Mouse (Mus musculus): Measurements from ENCODE around the gene Trappc1. TPM values are rescaled to one million over a fixed set of nuclear protein-coding genes. Genes with fewer than 3 reads are reported as not detected.

Gene Trappc1
- 173 and 182 TPM in 2 replicates for polyA plus RNA-seq (2015; fragmentation: Nextera tagmentation; extraction: Ambion mirVana)

DNA sequence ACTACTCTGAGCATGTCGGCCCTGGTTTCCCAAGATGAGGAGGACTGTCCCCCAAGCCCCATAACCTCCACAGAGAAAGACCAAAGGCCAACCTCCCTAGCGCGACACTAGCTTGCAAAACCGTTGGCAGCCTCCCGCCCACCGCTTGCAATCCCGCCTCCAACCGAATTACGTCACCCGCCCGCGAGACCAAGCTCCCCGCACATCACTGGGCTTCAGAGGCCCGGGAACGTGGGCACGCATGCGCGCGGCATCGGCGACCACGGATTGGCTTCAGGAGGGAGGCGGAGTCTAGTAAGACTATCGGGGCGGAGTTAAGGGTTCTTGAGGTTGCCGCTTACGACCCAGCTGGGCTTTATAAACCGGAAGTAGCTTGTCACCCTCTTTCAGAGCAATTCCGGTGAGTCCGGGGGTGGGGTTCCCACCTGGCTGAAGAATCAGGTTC, at the start of gene Trappc1, which contains the start of gene Cntrob:
Gene Trappc1, plus strand, starts transcription at position 314 of the 445 bp plus-strand sequence.
Gene Cntrob, minus strand, starts transcription at position 109 of the 445 bp plus-strand sequence.
- Histone ChIP-seq H3K4me3 (ENCODE audit: low read depth, low read length) (peak within 1 kb of the TSS; percentile 66), H3K36me3 (ENCODE audit: control insufficient read depth, insufficient read depth) (peaks cover 18% of the 10 kb centered on the region), H3K4me1 (replicated peaks; ENCODE audit: control insufficient read depth, insufficient read depth, low read length) (0 out of 2 replicates have a peak, but pooled peaks cover 2% of the 10 kb centered on the region), H3K27me3 (replicated peaks; ENCODE audit: control insufficient read depth, insufficient read depth, low read length) (peaks cover 5% of the 10 kb centered on the region; the same call in 1 of the 2 replicates), H3K9me3 (ENCODE audit: control insufficient read depth) (no peaks in the 10 kb centered on the region), H3K27ac (ENCODE audit: low read depth, low read length) (peak within 1 kb of the TSS; percentile 84), H3K9ac (ENCODE audit: low read depth, low read length) (peak within 1 kb of the TSS; percentile 68), H3K4me2 (replicated peaks; ENCODE audit: low read depth) (peak within 1 kb of the TSS; percentile 76)
- ATAC-seq: peak; percentile 94
- under 1% methylated on average over 30 of the region's 30 CpGs for WGBS
- 0 out of 2 replicates have a peak, but pooled peaks have one; percentile 2 for TF ChIP-seq CTCF (IDR thresholded peaks at IDR 0.05; ENCODE audit: low read depth)

DNA sequence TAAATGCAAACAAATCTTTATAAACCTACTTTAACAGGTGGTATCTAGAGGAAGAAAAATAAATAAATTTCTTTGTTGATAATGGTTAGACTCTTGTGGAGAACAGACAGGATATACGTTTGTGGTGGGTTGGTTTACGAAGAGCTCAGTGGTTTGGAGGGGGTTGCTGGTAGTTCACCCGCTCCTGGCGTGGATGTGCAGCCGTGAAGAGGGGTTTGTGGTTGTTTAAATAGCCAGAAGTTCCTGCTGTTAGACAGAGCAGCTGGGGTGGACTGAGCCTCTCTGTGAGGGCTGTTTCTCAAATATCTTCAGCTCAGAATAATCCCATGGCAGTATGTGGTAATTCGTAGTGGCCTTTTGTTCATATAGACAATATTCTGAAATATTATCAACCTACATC, 48.1 kb upstream of the Trappc1 start:
- Histone ChIP-seq H3K4me3 (ENCODE audit: low read depth, low read length) (no peak overlapping the region), H3K9me3 (ENCODE audit: control insufficient read depth) (no peaks in the 10 kb centered on the region), H3K4me1 (replicated peaks; ENCODE audit: control insufficient read depth, insufficient read depth, low read length) (no peaks in the 10 kb centered on the region), H3K36me3 (ENCODE audit: control insufficient read depth, insufficient read depth) (no peaks in the 10 kb centered on the region), H3K27me3 (replicated peaks; ENCODE audit: control insufficient read depth, insufficient read depth, low read length) (no peaks in the 10 kb centered on the region), H3K4me2 (replicated peaks; ENCODE audit: low read depth) (no peak overlapping the region), H3K9ac (ENCODE audit: low read depth, low read length) (no peak overlapping the region), H3K27ac (ENCODE audit: low read depth, low read length) (no peak overlapping the region)
- no peak for TF ChIP-seq CTCF (IDR thresholded peaks at IDR 0.05; ENCODE audit: low read depth)
- 75% methylated on average over 6 of the region's 6 CpGs for WGBS
- no peak for ATAC-seq

DNA sequence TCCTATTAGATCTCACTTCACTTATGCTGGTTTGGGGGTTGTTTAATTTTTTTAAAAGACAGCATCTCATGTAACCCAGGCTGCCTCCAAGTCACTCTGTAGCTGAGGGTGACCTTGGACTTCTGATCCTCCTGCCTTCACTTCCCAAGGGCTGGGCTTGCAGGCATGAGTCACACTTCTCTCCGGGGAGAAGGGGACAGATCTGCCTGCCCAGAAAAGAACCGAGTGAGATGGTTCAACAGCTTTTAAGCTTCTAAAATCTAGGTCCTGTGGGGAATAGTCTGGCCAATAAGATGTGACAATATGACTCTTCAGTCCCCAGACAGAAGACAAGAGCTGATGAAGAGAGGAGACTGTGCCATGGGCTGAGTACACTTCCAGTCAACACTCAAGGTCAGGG, 47.7 kb upstream of the Trappc1 start:
- ATAC-seq: no peak
- H3K4me1 ChIP-seq (replicated peaks; ENCODE audit: control insufficient read depth, insufficient read depth, low read length): no peaks in the 10 kb centered on the region
- H3K9ac ChIP-seq (ENCODE audit: low read depth, low read length): no peak overlapping the region
- H3K27me3 ChIP-seq (replicated peaks; ENCODE audit: control insufficient read depth, insufficient read depth, low read length): no peaks in the 10 kb centered on the region
- no peak overlapping the region for H3K4me3 ChIP-seq (ENCODE audit: low read depth, low read length)
- H3K4me2 ChIP-seq (replicated peaks; ENCODE audit: low read depth): no peak overlapping the region
- no peak for TF ChIP-seq CTCF (IDR thresholded peaks at IDR 0.05; ENCODE audit: low read depth)
- 16% methylated on average over 2 of the region's 2 CpGs for WGBS
- H3K27ac ChIP-seq (ENCODE audit: low read depth, low read length): no peak overlapping the region
- no peaks in the 10 kb centered on the region for H3K36me3 ChIP-seq (ENCODE audit: control insufficient read depth, insufficient read depth)
- no peaks in the 10 kb centered on the region for H3K9me3 ChIP-seq (ENCODE audit: control insufficient read depth)

DNA sequence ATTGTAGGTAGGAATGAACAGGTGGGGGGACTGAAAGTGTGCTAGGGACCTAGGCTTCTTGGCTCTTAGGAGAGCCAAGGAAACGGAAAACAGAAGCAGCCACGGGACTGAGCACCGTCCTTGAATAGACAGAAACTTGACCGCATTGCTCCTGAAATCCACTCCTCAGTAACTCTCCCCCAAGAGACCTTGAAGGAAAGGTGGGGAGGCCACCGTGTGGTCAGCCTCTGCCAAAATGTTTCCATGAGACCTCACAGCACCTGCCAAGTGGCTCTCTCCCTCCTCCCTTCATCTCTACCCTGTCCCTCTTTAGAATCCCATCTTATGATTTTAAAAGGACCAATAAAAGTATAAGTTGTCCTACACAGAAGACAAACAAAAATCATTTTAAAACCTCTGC, 46.5 kb upstream of the Trappc1 start:
- Histone ChIP-seq H3K27ac (ENCODE audit: low read depth, low read length) (no peak overlapping the region), H3K4me3 (ENCODE audit: low read depth, low read length) (no peak overlapping the region), H3K4me2 (replicated peaks; ENCODE audit: low read depth) (no peak overlapping the region), H3K4me1 (replicated peaks; ENCODE audit: control insufficient read depth, insufficient read depth, low read length) (no peaks in the 10 kb centered on the region), H3K9me3 (ENCODE audit: control insufficient read depth) (no peaks in the 10 kb centered on the region), H3K27me3 (replicated peaks; ENCODE audit: control insufficient read depth, insufficient read depth, low read length) (no peaks in the 10 kb centered on the region), H3K9ac (ENCODE audit: low read depth, low read length) (no peak overlapping the region), H3K36me3 (ENCODE audit: control insufficient read depth, insufficient read depth) (no peaks in the 10 kb centered on the region)
- WGBS: 70% methylated on average over 5 of the region's 5 CpGs
- no peak for ATAC-seq
- no peak for TF ChIP-seq CTCF (IDR thresholded peaks at IDR 0.05; ENCODE audit: low read depth)

DNA sequence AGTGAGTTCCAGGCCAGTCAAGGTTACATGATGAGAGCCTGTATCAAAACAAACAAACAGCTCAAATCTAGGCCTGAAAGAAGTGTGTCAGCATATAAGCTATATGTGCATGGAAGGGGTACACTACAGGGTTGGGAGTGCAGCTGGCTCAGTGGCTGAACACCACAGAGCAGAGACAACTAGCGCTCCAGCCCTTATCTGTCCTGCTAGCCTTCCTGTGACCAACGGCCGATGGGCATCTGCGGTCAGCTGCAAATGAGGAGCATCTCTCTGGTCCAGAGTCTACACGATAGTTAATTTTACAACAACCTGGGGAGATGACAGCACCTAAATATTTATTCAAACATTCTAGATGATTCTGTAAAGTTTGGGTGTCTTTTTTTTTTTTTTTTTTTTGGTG, 32.7 kb upstream of the Trappc1 start:
- H3K4me1 ChIP-seq (replicated peaks; ENCODE audit: control insufficient read depth, insufficient read depth, low read length): no peaks in the 10 kb centered on the region
- H3K9ac ChIP-seq (ENCODE audit: low read depth, low read length): no peak overlapping the region
- H3K9me3 ChIP-seq (ENCODE audit: control insufficient read depth): no peaks in the 10 kb centered on the region
- H3K4me2 ChIP-seq (replicated peaks; ENCODE audit: low read depth): no peak overlapping the region
- no peak for ATAC-seq
- H3K27ac ChIP-seq (ENCODE audit: low read depth, low read length): no peak overlapping the region
- H3K4me3 ChIP-seq (ENCODE audit: low read depth, low read length): no peak overlapping the region
- H3K36me3 ChIP-seq (ENCODE audit: control insufficient read depth, insufficient read depth): no peaks in the 10 kb centered on the region
- no peaks in the 10 kb centered on the region for H3K27me3 ChIP-seq (replicated peaks; ENCODE audit: control insufficient read depth, insufficient read depth, low read length)
- WGBS: 87% methylated on average over 5 of the region's 5 CpGs
- TF ChIP-seq CTCF (IDR thresholded peaks at IDR 0.05; ENCODE audit: low read depth): no peak

DNA sequence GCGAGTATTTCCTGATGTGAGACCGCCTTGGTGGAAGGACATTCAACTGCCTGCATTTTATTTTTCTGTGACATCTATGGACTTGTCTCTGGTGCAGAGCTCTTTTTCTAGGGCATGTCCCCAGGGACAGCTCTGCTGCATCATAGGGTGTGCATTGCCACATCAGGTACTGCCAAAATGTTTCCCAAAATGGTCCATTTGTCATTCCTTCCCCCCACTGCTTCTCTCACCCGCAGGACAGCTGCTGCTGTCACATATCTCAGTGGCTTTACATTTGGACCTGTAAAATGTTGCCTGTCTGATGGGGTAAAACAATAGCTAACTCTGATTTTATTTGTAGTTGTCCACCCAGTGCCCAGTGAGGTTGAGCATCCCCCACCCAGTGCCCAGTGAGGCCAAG, 28.5 kb upstream of the Trappc1 start:
- no peak overlapping the region for H3K4me3 ChIP-seq (ENCODE audit: low read depth, low read length)
- no peak for ATAC-seq
- no peak overlapping the region for H3K9ac ChIP-seq (ENCODE audit: low read depth, low read length)
- peaks cover 11% of the 10 kb centered on the region for H3K36me3 ChIP-seq (ENCODE audit: control insufficient read depth, insufficient read depth)
- H3K4me1 ChIP-seq (replicated peaks; ENCODE audit: control insufficient read depth, insufficient read depth, low read length): no peaks in the 10 kb centered on the region
- no peak overlapping the region for H3K4me2 ChIP-seq (replicated peaks; ENCODE audit: low read depth)
- no peak for TF ChIP-seq CTCF (IDR thresholded peaks at IDR 0.05; ENCODE audit: low read depth)
- H3K27me3 ChIP-seq (replicated peaks; ENCODE audit: control insufficient read depth, insufficient read depth, low read length): no peaks in the 10 kb centered on the region
- WGBS: 85% methylated on average over 3 of the region's 3 CpGs
- no peaks in the 10 kb centered on the region for H3K9me3 ChIP-seq (ENCODE audit: control insufficient read depth)
- H3K27ac ChIP-seq (ENCODE audit: low read depth, low read length): no peak overlapping the region

DNA sequence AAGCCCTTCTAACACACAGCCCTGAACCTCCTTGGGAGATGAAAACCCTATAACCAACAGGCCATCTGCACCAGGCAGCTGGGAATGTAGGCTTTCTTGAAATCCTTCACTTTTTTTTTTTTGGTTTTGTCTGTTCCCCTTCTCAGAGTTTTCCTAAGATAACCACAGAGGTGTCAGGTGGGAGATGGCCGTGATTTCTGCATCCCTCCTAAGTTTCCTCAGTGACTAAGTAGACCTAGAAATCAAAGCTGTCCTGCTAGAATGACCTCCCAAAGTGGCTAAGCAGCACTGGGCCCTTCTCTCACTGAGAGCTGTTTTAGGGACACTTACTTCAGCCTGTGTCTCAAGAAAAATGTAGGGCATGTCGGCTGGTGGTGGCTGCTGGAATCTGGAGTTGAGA, 26.0 kb upstream of the Trappc1 start:
- Histone ChIP-seq H3K9ac (ENCODE audit: low read depth, low read length) (no peak overlapping the region), H3K4me1 (replicated peaks; ENCODE audit: control insufficient read depth, insufficient read depth, low read length) (no peaks in the 10 kb centered on the region), H3K4me3 (ENCODE audit: low read depth, low read length) (no peak overlapping the region), H3K36me3 (ENCODE audit: control insufficient read depth, insufficient read depth) (peaks cover 15% of the 10 kb centered on the region), H3K9me3 (ENCODE audit: control insufficient read depth) (no peaks in the 10 kb centered on the region), H3K27ac (ENCODE audit: low read depth, low read length) (no peak overlapping the region), H3K4me2 (replicated peaks; ENCODE audit: low read depth) (no peak overlapping the region), H3K27me3 (replicated peaks; ENCODE audit: control insufficient read depth, insufficient read depth, low read length) (no peaks in the 10 kb centered on the region)
- TF ChIP-seq CTCF (IDR thresholded peaks at IDR 0.05; ENCODE audit: low read depth): no peak
- 91% methylated on average over 2 of the region's 2 CpGs for WGBS
- ATAC-seq: no peak
